Mouse (Mus musculus) limb, embryonic 10.5 days (tissue): ENCODE data around the gene Polr3e. TPM values are rescaled to one million over a fixed set of nuclear protein-coding genes. Genes with fewer than 3 reads are reported as not detected.
"Not testable (repeated sequence)": the region's sequence is repeated elsewhere in the genome, so short reads cannot be mapped to it uniquely, and the experiment has no call there.

ENCODE experiments used
- DNase-seq: peaks from one replicate; pipeline ENCODE4 v3.0.0-alpha.2; 2017; ENCODE audit warnings: low spot score
- H3K27ac ChIP-seq: fragments of 300-500 bp; sonication (generic); 2 replicates; pipeline ENCODE4 v1.5.1; 2016; ENCODE audit warnings: mild to moderate bottlenecking
- H3K27me3 ChIP-seq: fragments of 300-500 bp; sonication (generic); 2 replicates; pipeline ENCODE4 v1.6.1; 2016; ENCODE audit warnings: low read depth, mild to moderate bottlenecking; ENCODE audit not compliant: poor library complexity, severe bottlenecking
- H3K36me3 ChIP-seq: fragments of 300-500 bp; sonication (generic); 2 replicates; pipeline ENCODE4 v1.6.1; 2016; ENCODE audit warnings: mild to moderate bottlenecking, moderate library complexity
- H3K4me1 ChIP-seq: fragments of 300-500 bp; sonication (generic); 2 replicates; pipeline ENCODE4 v1.6.1; 2016
- H3K4me3 ChIP-seq: fragments of 300-500 bp; sonication (generic); 2 replicates; pipeline ENCODE4 v1.5.1; 2016; ENCODE audit warnings: mild to moderate bottlenecking, moderate library complexity
- H3K9me3 ChIP-seq: fragments of 300-500 bp; sonication (generic); replicated peaks from 2 replicates; pipeline ENCODE4 v1.6.1; 2016; ENCODE audit warnings: mild to moderate bottlenecking
- WGBS: fragments of 180-500 bp; shearing (Covaris S2); methylation state at CpG from one replicate; pipeline ENCODE4 v1.1.7; 2016; 5-methylcytosine and 5-hydroxymethylcytosine counted together
- polyA plus RNA-seq: library from polyadenylated mRNA; unstranded; fragments of >200 nt; fragmentation: Nextera tagmentation; extraction: Ambion mirVana; gene quantifications from 2 replicates; pipeline ENCODE4 v1.2.1, GENCODE M21; 2016

Polr3e gene
- polyA plus RNA-seq, 1 experiment from 2014 or later, result 46.1 TPM

- no peaks in the 10 kb centered on the region for H3K27me3 ChIP-seq
- no peaks in the 10 kb centered on the region for H3K9me3 ChIP-seq
- WGBS, result 93% methylated on average over 4 of the region's 4 CpGs
- H3K27ac ChIP-seq, result no peak overlapping the region
- H3K4me3 ChIP-seq, result no peak overlapping the region
- peaks cover 63% of the 10 kb centered on the region for H3K36me3 ChIP-seq
- DNase-seq, result no peak
- H3K4me1 ChIP-seq, result no peaks in the 10 kb centered on the region
Observed at GRCm38 (mm10) chr7:120883523-120884290, 33.8 kb upstream of the Polr3e start.

- Histone ChIP-seq H3K27me3 (no peaks in the 10 kb centered on the region), H3K4me3 (no peak overlapping the region), H3K4me1 (no peaks in the 10 kb centered on the region), H3K36me3 (peaks cover 69% of the 10 kb centered on the region), H3K9me3 (no peaks in the 10 kb centered on the region), H3K27ac (no peak overlapping the region)
- WGBS, result 94% methylated on average over 4 of the region's 4 CpGs
- no peak for DNase-seq
Observed at GRCm38 (mm10) chr7:120884746-120885145, 32.8 kb upstream of the Polr3e start.

- Histone ChIP-seq H3K9me3 (no peaks in the 10 kb centered on the region), H3K36me3 (peaks cover 24% of the 10 kb centered on the region), H3K27ac (no peak overlapping the region), H3K4me3 (no peak overlapping the region), H3K4me1 (no peaks in the 10 kb centered on the region), H3K27me3 (no peaks in the 10 kb centered on the region)
- DNase-seq, result no peak
- WGBS, result 79% methylated on average over 5 of the region's 5 CpGs
Observed at GRCm38 (mm10) chr7:120893123-120893522, 24.4 kb upstream of the Polr3e start.

DNA sequence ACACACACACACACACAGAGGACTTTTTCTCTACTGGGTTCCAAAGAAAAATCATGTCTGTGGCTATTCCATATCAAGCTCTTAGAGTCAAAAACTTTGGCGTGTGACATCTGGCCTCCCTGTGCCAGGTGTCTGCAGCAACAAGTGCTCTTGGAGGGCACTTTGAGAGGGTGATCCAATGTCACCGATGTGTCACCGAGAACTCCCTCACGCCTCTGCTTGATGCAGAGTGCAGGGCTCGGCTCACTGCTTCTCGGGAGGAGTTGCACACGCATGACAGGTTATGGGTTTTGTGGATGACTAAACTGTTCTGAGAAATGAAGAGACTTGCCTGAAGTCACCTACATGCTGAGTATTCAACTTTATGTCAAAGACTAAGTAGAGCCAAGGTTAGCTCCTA, 20.5 kb upstream of the Polr3e start:
- H3K4me3 ChIP-seq, result no peak overlapping the region
- 92% methylated on average over 7 of the region's 7 CpGs for WGBS
- H3K27ac ChIP-seq, result no peak overlapping the region
- peaks cover 27% of the 10 kb centered on the region for H3K36me3 ChIP-seq
- H3K4me1 ChIP-seq, result peaks cover 8% of the 10 kb centered on the region
- no peaks in the 10 kb centered on the region for H3K27me3 ChIP-seq
- no peaks in the 10 kb centered on the region for H3K9me3 ChIP-seq
- DNase-seq, result no peak

DNA sequence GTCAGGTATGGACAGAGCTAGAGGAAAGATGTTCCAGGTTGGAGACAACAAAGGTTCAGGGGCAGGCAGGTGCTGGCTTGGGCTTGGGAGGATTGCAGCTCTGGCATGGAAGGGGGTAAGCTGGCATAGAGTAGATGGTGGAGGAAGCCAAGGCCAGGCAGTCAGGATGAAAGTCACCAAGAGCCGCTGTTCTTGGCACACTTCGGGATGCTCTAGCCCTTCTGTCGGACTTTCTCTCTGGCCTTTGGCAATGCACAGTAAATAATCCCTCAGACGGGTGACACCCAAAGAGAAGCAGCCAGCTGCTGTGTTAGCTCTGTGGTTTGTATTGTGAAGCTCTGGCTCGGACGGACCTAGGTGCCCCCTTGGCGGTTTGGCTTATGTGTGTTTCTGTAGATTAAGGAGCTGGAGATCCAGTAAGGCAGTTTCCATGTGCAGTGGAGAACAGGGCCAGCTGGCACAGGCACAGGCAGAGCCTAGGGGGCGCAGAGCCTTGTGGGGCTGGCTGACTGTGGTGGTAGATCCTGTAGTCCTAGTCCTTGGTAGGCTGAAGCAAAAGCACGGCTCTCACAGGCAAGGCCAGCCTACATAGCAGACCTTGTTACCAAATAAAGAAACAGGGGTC, 19.7 kb upstream of the Polr3e start:
- H3K4me1 ChIP-seq, result peaks cover 8% of the 10 kb centered on the region
- H3K4me3 ChIP-seq, result no peak overlapping the region
- 87% methylated on average over 9 of the region's 9 CpGs for WGBS
- H3K36me3 ChIP-seq, result peaks cover 26% of the 10 kb centered on the region
- H3K27ac ChIP-seq, result no peak overlapping the region
- no peak for DNase-seq
- H3K9me3 ChIP-seq, result no peaks in the 10 kb centered on the region
- no peaks in the 10 kb centered on the region for H3K27me3 ChIP-seq

GRCm38 (mm10) chr7:120900191-120900590, 17.4 kb upstream of the Polr3e start:
- H3K36me3 ChIP-seq, result peaks cover 33% of the 10 kb centered on the region

GRCm38 (mm10) chr7:120901701-120902100, 15.8 kb upstream of the Polr3e start:
- H3K27me3 ChIP-seq, result no peaks in the 10 kb centered on the region
- 61% methylated on average over 8 of the region's 8 CpGs for WGBS
- no peaks in the 10 kb centered on the region for H3K9me3 ChIP-seq
- no peak for DNase-seq
- H3K4me1 ChIP-seq, result peaks cover 8% of the 10 kb centered on the region
- H3K36me3 ChIP-seq, result peaks cover 28% of the 10 kb centered on the region
- H3K27ac ChIP-seq, result peak overlapping the region; percentile 36; the same call in 1 of the 2 replicates
- no peak overlapping the region for H3K4me3 ChIP-seq

More at GRCm38 (mm10) chr7:120900191-120900590, 17.4 kb upstream of the Polr3e start:
- WGBS, result 62% methylated on average over 4 of the region's 4 CpGs
- Histone ChIP-seq H3K4me3 (no peak overlapping the region), H3K4me1 (peaks cover 8% of the 10 kb centered on the region), H3K27me3 (no peaks in the 10 kb centered on the region), H3K9me3 (no peaks in the 10 kb centered on the region), H3K27ac (no peak overlapping the region)
- DNase-seq, result no peak

- Histone ChIP-seq H3K4me1 (peaks cover 8% of the 10 kb centered on the region), H3K27me3 (no peaks in the 10 kb centered on the region), H3K9me3 (no peaks in the 10 kb centered on the region), H3K27ac (no peak overlapping the region), H3K36me3 (peaks cover 28% of the 10 kb centered on the region), H3K4me3 (no peak overlapping the region)
- no peak for DNase-seq
- 75% methylated on average over 3 of the region's 3 CpGs for WGBS
Observed at GRCm38 (mm10) chr7:120902931-120903330, 14.6 kb upstream of the Polr3e start.

GRCm38 (mm10) chr7:120910172-120910571, 7.4 kb upstream of the Polr3e start:
- DNase-seq, H3K4me3 ChIP-seq, H3K9me3 ChIP-seq, H3K4me1 ChIP-seq, H3K27ac ChIP-seq, H3K36me3 ChIP-seq, H3K27me3 ChIP-seq: not testable (repeated sequence)
- WGBS, result 77% methylated on average over 3 of the region's 3 CpGs

DNA sequence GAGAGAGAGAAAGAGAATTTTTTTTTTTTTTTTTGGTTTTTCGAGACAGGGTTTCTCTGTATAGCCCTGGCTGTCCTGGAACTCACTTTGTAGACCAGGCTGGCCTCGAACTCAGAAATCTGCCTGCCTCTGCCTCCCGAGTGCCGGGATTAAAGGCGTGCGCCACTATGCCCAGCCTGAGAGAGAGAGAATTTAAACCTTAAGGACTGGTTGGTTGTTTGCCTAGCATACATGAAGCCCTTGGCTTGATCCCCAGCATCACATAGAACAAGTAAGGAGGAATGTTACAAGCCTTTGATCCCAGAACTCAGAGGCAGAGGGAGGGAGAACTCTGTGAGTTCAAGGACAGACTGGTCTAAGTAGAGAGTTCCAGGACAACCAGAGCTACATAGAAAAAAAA, 6.3 kb upstream of the Polr3e start:
- not testable (repeated sequence) for H3K4me3 ChIP-seq, DNase-seq, H3K27me3 ChIP-seq, H3K36me3 ChIP-seq, H3K4me1 ChIP-seq, H3K9me3 ChIP-seq, H3K27ac ChIP-seq
- WGBS, result 92% methylated on average over 6 of the region's 6 CpGs

GRCm38 (mm10) chr7:120913332-120913731, 4.2 kb upstream of the Polr3e start:
- DNase-seq, result no peak
- H3K4me3 ChIP-seq, result no peak overlapping the region
- H3K9me3 ChIP-seq, result no peaks in the 10 kb centered on the region
- peaks cover 3% of the 10 kb centered on the region; the same call in 1 of the 2 replicates for H3K4me1 ChIP-seq
- H3K36me3 ChIP-seq, result no peaks in the 10 kb centered on the region
- 33% methylated on average over 1 of the region's 1 CpGs for WGBS
- H3K27me3 ChIP-seq, result no peaks in the 10 kb centered on the region
- H3K27ac ChIP-seq, result no peak overlapping the region

GRCm38 (mm10) chr7:120916262-120916875, 1.2 kb upstream of the Polr3e start:
- Histone ChIP-seq H3K9me3 (no peaks in the 10 kb centered on the region), H3K4me1 (peaks cover 23% of the 10 kb centered on the region), H3K27ac (no peak overlapping the region), H3K27me3 (no peaks in the 10 kb centered on the region), H3K4me3 (peak overlapping the region; percentile 98), H3K36me3 (peaks cover 7% of the 10 kb centered on the region; the same call in 1 of the 2 replicates)
- DNase-seq, result no peak
- 33% methylated on average over 11 of the region's 11 CpGs for WGBS

GRCm38 (mm10) chr7:120917279-120917591, 309 bp upstream of the Polr3e start:
- no peaks in the 10 kb centered on the region for H3K9me3 ChIP-seq
- no peak for DNase-seq
- no peaks in the 10 kb centered on the region for H3K27me3 ChIP-seq
- 12% methylated on average over 12 of the region's 12 CpGs for WGBS
- H3K36me3 ChIP-seq, result peaks cover 10% of the 10 kb centered on the region; the same call in 1 of the 2 replicates
- H3K4me3 ChIP-seq, result peak overlapping the region; percentile 98
- peaks cover 23% of the 10 kb centered on the region for H3K4me1 ChIP-seq
- peak overlapping the region; percentile 95; the same call in 1 of the 2 replicates for H3K27ac ChIP-seq
